Mouse (Mus musculus) liver, embryonic 11.5 days (tissue): ENCODE measurements around the gene Tmem175. TPM values are rescaled to one million over a fixed set of nuclear protein-coding genes. Genes with fewer than 3 reads are reported as not detected.

Source experiments
- ATAC-seq: fragments of 200-750 bp; cut with Nextera tagmentation; replicated peaks from 2 replicates; pipeline ENCODE4 v1.8.0; 2017; ENCODE audit warnings: moderate number of reproducible peaks, mild to moderate bottlenecking, moderate TSS enrichment, moderate library complexity; ENCODE audit not compliant: low FRiP score
- DNase-seq: peaks from one replicate; pipeline ENCODE4 v3.0.0-alpha.2; 2017; ENCODE audit warnings: low spot score
- H3K27ac ChIP-seq: fragments of 300-500 bp; sonication (generic); 2 replicates; pipeline ENCODE4 v1.5.1; 2014; ENCODE audit warnings: mild to moderate bottlenecking, low read depth, low read length, control low read depth
- H3K27me3 ChIP-seq: fragments of 300-500 bp; sonication (generic); replicated peaks from 2 replicates; pipeline ENCODE4 v1.6.1; 2014; ENCODE audit warnings: low read length, mixed read lengths; ENCODE audit not compliant: control insufficient read depth, insufficient read depth
- H3K36me3 ChIP-seq: fragments of 300-500 bp; sonication (generic); 2 replicates; pipeline ENCODE4 v1.6.1; 2014; ENCODE audit warnings: mild to moderate bottlenecking, low read length, moderate library complexity, mixed read lengths; ENCODE audit not compliant: control insufficient read depth, insufficient read depth
- H3K4me1 ChIP-seq: fragments of 300-500 bp; sonication (generic); replicated peaks from 2 replicates; pipeline ENCODE4 v1.6.1; 2014; ENCODE audit warnings: low read length, mixed read lengths; ENCODE audit not compliant: control insufficient read depth, insufficient read depth
- H3K4me2 ChIP-seq: fragments of 300-500 bp; sonication (generic); 2 replicates; pipeline ENCODE4 v1.6.1; 2014; ENCODE audit warnings: mild to moderate bottlenecking, control low read depth, moderate library complexity
- H3K4me3 ChIP-seq: fragments of 300-500 bp; sonication (generic); 2 replicates; pipeline ENCODE4 v1.5.1; 2014; ENCODE audit warnings: low read depth, low read length, control low read depth
- H3K9ac ChIP-seq: fragments of 300-500 bp; sonication (generic); 2 replicates; pipeline ENCODE4 v1.6.1; 2014; ENCODE audit warnings: low read depth, low read length, control low read depth
- H3K9me3 ChIP-seq: fragments of 300-500 bp; sonication (generic); 2 replicates; pipeline ENCODE4 v1.6.1; 2016; ENCODE audit warnings: low read length, inconsistent platforms, mixed read lengths; ENCODE audit not compliant: control insufficient read depth
- WGBS: fragments of 180-500 bp; shearing (Covaris S2); extraction: QIAGEN DNeasy Blood & Tissue Kit; methylation state at CpG from one replicate; pipeline ENCODE4 v1.1.7; 2014; 5-methylcytosine and 5-hydroxymethylcytosine counted together
- polyA plus RNA-seq: library from polyadenylated mRNA; unstranded; fragments of >200 nt; fragmentation: Nextera tagmentation; extraction: Ambion mirVana; gene quantifications from 2 replicates; pipeline ENCODE4 v1.2.1, GENCODE M21; 2014

Tmem175 gene
- polyA plus RNA-seq, 1 experiment from 2014 or later: 24.7 TPM

GRCm38 (mm10) chr5:108679909-108680308 lies 50.3 kb downstream of the Tmem175 start:
- 36% methylated on average over 3 of the region's 3 CpGs for WGBS
- Histone ChIP-seq H3K27me3 (no peaks in the 10 kb centered on the region), H3K4me1 (peaks cover 27% of the 10 kb centered on the region), H3K36me3 (no peaks in the 10 kb centered on the region), H3K9ac (no peak overlapping the region), H3K9me3 (no peaks in the 10 kb centered on the region), H3K4me2 (no peak overlapping the region), H3K27ac (no peak overlapping the region), H3K4me3 (no peak overlapping the region)
- ATAC-seq (no peak), DNase-seq (no peak)

- H3K4me2 ChIP-seq: no peak overlapping the region
- no peaks in the 10 kb centered on the region for H3K9me3 ChIP-seq
- no peaks in the 10 kb centered on the region for H3K27me3 ChIP-seq
- H3K4me3 ChIP-seq: no peak overlapping the region
- 81% methylated on average over 6 of the region's 6 CpGs for WGBS
- no peak for DNase-seq
- ATAC-seq: no peak
- H3K4me1 ChIP-seq: peaks cover 19% of the 10 kb centered on the region
- H3K36me3 ChIP-seq: no peaks in the 10 kb centered on the region
- no peak overlapping the region for H3K9ac ChIP-seq
- H3K27ac ChIP-seq: no peak overlapping the region
These were observed 51.3 kb downstream of the Tmem175 start for GRCm38 (mm10) chr5:108680871-108681270.

GRCm38 (mm10) chr5:108689091-108689490 lies 59.5 kb downstream of the Tmem175 start:
- H3K4me3 ChIP-seq: no peak overlapping the region
- H3K36me3 ChIP-seq: no peaks in the 10 kb centered on the region
- DNase-seq (no peak), ATAC-seq (no peak)
- H3K4me1 ChIP-seq: peaks cover 16% of the 10 kb centered on the region
- 75% methylated on average over 5 of the region's 5 CpGs for WGBS
- no peak overlapping the region for H3K4me2 ChIP-seq
- H3K27ac ChIP-seq: no peak overlapping the region
- H3K27me3 ChIP-seq: no peaks in the 10 kb centered on the region
- no peak overlapping the region for H3K9ac ChIP-seq
- H3K9me3 ChIP-seq: no peaks in the 10 kb centered on the region

GRCm38 (mm10) chr5:108691152-108691551 lies 61.6 kb downstream of the Tmem175 start:
- H3K27me3 ChIP-seq: peaks cover 3% of the 10 kb centered on the region; the same call in 1 of the 2 replicates
- no peak overlapping the region for H3K9ac ChIP-seq
- H3K4me2 ChIP-seq: peak overlapping the region; percentile 93; the same call in 1 of the 2 replicates
- no peak overlapping the region for H3K27ac ChIP-seq
- no peak for DNase-seq
- peaks cover 29% of the 10 kb centered on the region for H3K4me1 ChIP-seq
- 62% methylated on average over 4 of the region's 4 CpGs for WGBS
- H3K36me3 ChIP-seq: no peaks in the 10 kb centered on the region
- no peak overlapping the region for H3K4me3 ChIP-seq
- no peak for ATAC-seq
- H3K9me3 ChIP-seq: no peaks in the 10 kb centered on the region

GRCm38 (mm10) chr5:108692271-108692670 lies 62.7 kb downstream of the Tmem175 start, which contains the start of gene Fgfrl1:
Fgfrl1 (plus strand) TSS chr5:108692382.
- peaks cover 3% of the 10 kb centered on the region; the same call in 1 of the 2 replicates for H3K27me3 ChIP-seq
- peak within 1 kb of the TSS; percentile 93 for H3K4me2 ChIP-seq
- no peaks in the 10 kb centered on the region for H3K9me3 ChIP-seq
- ATAC-seq (0 out of 2 replicates have a peak, but pooled peaks have one; percentile 19), DNase-seq (peak; percentile 67)
- H3K27ac ChIP-seq: no peak within 1 kb of the TSS
- 4% methylated on average over 16 of the region's 18 CpGs for WGBS
- H3K36me3 ChIP-seq: no peaks in the 10 kb centered on the region
- H3K4me3 ChIP-seq: peak within 1 kb of the TSS; percentile 97
- peak within 1 kb of the TSS; percentile 52 for H3K9ac ChIP-seq
- H3K4me1 ChIP-seq: peaks cover 29% of the 10 kb centered on the region

GRCm38 (mm10) chr5:108693872-108694288 lies 64.3 kb downstream of the Tmem175 start:
- Histone ChIP-seq H3K4me1 (peaks cover 29% of the 10 kb centered on the region), H3K4me2 (peak overlapping the region; percentile 93), H3K4me3 (peak overlapping the region; percentile 97), H3K27ac (peak overlapping the region; percentile 70), H3K9ac (peak overlapping the region; percentile 80), H3K27me3 (peaks cover 3% of the 10 kb centered on the region; the same call in 1 of the 2 replicates), H3K36me3 (no peaks in the 10 kb centered on the region), H3K9me3 (no peaks in the 10 kb centered on the region)
- under 1% methylated on average over 41 of the region's 43 CpGs for WGBS
- DNase-seq: peak; percentile 89
- peak; percentile 92 for ATAC-seq

- Histone ChIP-seq H3K36me3 (no peaks in the 10 kb centered on the region), H3K27ac (peak overlapping the region; percentile 70), H3K27me3 (peaks cover 3% of the 10 kb centered on the region; the same call in 1 of the 2 replicates), H3K9me3 (no peaks in the 10 kb centered on the region), H3K4me1 (peaks cover 29% of the 10 kb centered on the region), H3K4me2 (peak overlapping the region; percentile 93), H3K4me3 (peak overlapping the region; percentile 97), H3K9ac (peak overlapping the region; percentile 80)
- DNase-seq: peak; percentile 62
- under 1% methylated on average over 80 of the region's 99 CpGs for WGBS
- peak; percentile 44 for ATAC-seq
These were observed 65.0 kb downstream of the Tmem175 start for GRCm38 (mm10) chr5:108694352-108695261.

- no peaks in the 10 kb centered on the region for H3K36me3 ChIP-seq
- no peaks in the 10 kb centered on the region for H3K9me3 ChIP-seq
- ATAC-seq (no peak), DNase-seq (no peak)
- peaks cover 39% of the 10 kb centered on the region for H3K4me1 ChIP-seq
- H3K4me3 ChIP-seq: peak overlapping the region; percentile 97; the same call in 1 of the 2 replicates
- peak overlapping the region; percentile 93; the same call in 1 of the 2 replicates for H3K4me2 ChIP-seq
- H3K27ac ChIP-seq: no peak overlapping the region
- 94% methylated on average over 12 of the region's 12 CpGs for whole genome bisulfite sequencing
- peaks cover 3% of the 10 kb centered on the region; the same call in 1 of the 2 replicates for H3K27me3 ChIP-seq
- H3K9ac ChIP-seq: no peak overlapping the region
These were observed 66.3 kb downstream of the Tmem175 start for GRCm38 (mm10) chr5:108695861-108696260.
